Mouse (Mus musculus): ENCODE results near the gene Slc12a9.

DNA sequence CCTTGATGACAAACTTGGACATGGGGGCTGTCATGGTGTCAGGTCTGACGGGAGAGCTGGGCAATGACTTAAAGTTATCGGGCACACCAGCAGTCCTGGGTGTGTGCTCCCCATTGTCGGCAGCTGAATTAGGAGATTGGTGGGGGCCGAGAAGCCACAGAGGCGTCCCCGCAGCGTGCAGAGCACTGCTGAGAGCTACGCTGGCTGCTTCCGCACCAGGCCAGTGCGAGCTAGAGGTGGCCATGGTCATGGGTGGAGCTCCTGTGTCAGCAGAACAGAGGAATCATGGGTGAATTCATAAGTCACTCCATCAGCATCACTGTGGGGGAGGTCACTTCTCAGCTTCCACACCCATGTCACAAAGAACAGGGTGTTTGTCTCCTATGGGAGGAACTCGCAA, 68.6 kb downstream of the Slc12a9 start:
- TF ChIP-seq POLR2A (IDR thresholded peaks at IDR 0.05; ENCODE audit: low read depth, low read length) (no peak), CTCF (IDR thresholded peaks at IDR 0.05; ENCODE audit: extremely low read depth, insufficient read length, insufficient replicate concordance, low read depth, low read length) (no peak)
